Mouse (Mus musculus) heart, embryonic 13.5 days (tissue): ENCODE data around the gene Mmp10. TPM values are rescaled to one million over a fixed set of nuclear protein-coding genes. Genes with fewer than 3 reads are reported as not detected.

Source experiments
- ATAC-seq: fragments of 200-750 bp; cut with Nextera tagmentation; 2 replicates; pipeline ENCODE4 v1.8.0; 2017; ENCODE audit warnings: moderate TSS enrichment; ENCODE audit not compliant: insufficient number of reproducible peaks, low FRiP score, low TSS enrichment; ENCODE audit errors: extremely low read depth
- H3K27ac ChIP-seq: fragments of 300-500 bp; sonication (generic); replicated peaks from 2 replicates; pipeline ENCODE4 v1.5.1; 2015; ENCODE audit warnings: moderate library complexity, mild to moderate bottlenecking, inconsistent platforms
- H3K27me3 ChIP-seq: fragments of 300-500 bp; sonication (generic); replicated peaks from 2 replicates; pipeline ENCODE4 v1.6.1; 2015; ENCODE audit warnings: mild to moderate bottlenecking, inconsistent platforms
- H3K36me3 ChIP-seq: fragments of 300-500 bp; sonication (generic); 2 replicates; pipeline ENCODE4 v1.6.1; 2015; ENCODE audit warnings: mild to moderate bottlenecking, inconsistent platforms
- H3K4me1 ChIP-seq: fragments of 300-500 bp; sonication (generic); 2 replicates; pipeline ENCODE4 v1.6.1; 2015; ENCODE audit warnings: inconsistent platforms
- H3K4me2 ChIP-seq: fragments of 300-500 bp; sonication (generic); 2 replicates; pipeline ENCODE4 v1.6.1; 2015; ENCODE audit warnings: inconsistent platforms, mild to moderate bottlenecking, moderate library complexity
- H3K4me3 ChIP-seq: fragments of 300-500 bp; sonication (generic); 2 replicates; pipeline ENCODE4 v1.5.1; 2015; ENCODE audit warnings: moderate library complexity, mild to moderate bottlenecking, inconsistent platforms
- H3K9ac ChIP-seq: fragments of 300-500 bp; sonication (generic); 2 replicates; pipeline ENCODE4 v1.6.1; 2015; ENCODE audit warnings: inconsistent platforms, mild to moderate bottlenecking, moderate library complexity
- H3K9me3 ChIP-seq: fragments of 300-500 bp; sonication (generic); 2 replicates; pipeline ENCODE4 v1.6.1; 2016; ENCODE audit warnings: inconsistent platforms
- WGBS: fragments of 180-500 bp; shearing (Covaris S2); methylation state at CpG from one replicate; pipeline ENCODE4 v1.1.7; 2015; ENCODE audit warnings: mixed read lengths; 5-methylcytosine and 5-hydroxymethylcytosine counted together
- polyA plus RNA-seq: library from polyadenylated mRNA; unstranded; fragments of >200 nt; fragmentation: Nextera tagmentation; extraction: Ambion mirVana; gene quantifications from 2 replicates; pipeline ENCODE4 v1.2.1, GENCODE M21; 2015

Gene Mmp10
- polyA plus RNA-seq = not detected in 2 replicates

DNA sequence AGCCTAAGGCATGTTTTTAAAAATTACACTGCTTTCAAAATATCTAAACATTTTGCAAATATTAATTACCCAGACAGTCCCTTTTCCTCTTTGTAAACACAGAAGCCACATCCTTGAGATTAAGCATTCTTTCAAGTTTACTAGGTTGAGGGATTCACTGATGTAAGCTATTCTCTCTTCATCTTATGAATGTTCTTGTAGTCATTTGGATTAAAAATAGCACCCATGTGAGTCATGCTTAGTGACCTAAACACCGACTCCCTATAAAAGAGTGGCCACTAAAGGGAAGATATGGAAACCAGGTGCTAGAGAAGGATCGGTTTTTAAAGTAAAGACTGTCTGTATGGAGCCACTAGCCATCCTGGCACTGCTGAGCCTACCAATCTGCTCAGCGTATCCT is at the start of gene Mmp10:
Mmp10 (plus strand) TSS at position 302 of the 400 bp plus-strand sequence.
- WGBS = 72% methylated on average over 3 of the region's 3 CpGs
- no peaks in the 10 kb centered on the region for H3K9me3 ChIP-seq
- no peaks in the 10 kb centered on the region for H3K36me3 ChIP-seq
- H3K4me1 ChIP-seq = no peaks in the 10 kb centered on the region
- H3K4me2 ChIP-seq = no peak within 1 kb of the TSS
- no peaks in the 10 kb centered on the region for H3K27me3 ChIP-seq
- ATAC-seq = no peak
- H3K27ac ChIP-seq = no peak within 1 kb of the TSS
- no peak within 1 kb of the TSS for H3K9ac ChIP-seq
- no peak within 1 kb of the TSS for H3K4me3 ChIP-seq

DNA sequence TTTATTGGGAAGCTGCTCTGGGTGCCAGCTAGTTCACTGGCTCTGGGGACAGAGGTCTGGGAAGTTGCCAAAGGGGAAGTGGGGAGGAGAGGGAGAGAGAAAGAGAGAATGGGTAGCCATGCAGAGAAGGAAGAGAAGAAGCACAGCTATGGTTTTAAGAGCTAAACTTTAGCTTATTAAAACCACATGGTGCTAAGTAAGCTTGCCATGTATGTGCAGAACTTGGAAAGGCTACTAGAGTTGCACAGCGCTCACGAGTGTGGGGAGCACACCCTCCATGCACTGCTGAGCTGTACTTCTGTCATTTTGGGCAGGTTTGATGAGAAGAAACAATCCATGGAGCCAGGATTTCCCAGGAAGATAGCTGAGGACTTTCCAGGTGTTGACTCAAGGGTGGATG is 48.9 kb upstream of the Mmp10 start:
- Histone ChIP-seq H3K27me3 (no peaks in the 10 kb centered on the region), H3K4me2 (no peak overlapping the region), H3K9me3 (no peaks in the 10 kb centered on the region), H3K4me3 (no peak overlapping the region), H3K27ac (no peak overlapping the region), H3K4me1 (peaks cover 4% of the 10 kb centered on the region; the same call in 1 of the 2 replicates), H3K9ac (no peak overlapping the region), H3K36me3 (no peaks in the 10 kb centered on the region)
- no peak for ATAC-seq
- WGBS = 71% methylated on average over 2 of the region's 2 CpGs

DNA sequence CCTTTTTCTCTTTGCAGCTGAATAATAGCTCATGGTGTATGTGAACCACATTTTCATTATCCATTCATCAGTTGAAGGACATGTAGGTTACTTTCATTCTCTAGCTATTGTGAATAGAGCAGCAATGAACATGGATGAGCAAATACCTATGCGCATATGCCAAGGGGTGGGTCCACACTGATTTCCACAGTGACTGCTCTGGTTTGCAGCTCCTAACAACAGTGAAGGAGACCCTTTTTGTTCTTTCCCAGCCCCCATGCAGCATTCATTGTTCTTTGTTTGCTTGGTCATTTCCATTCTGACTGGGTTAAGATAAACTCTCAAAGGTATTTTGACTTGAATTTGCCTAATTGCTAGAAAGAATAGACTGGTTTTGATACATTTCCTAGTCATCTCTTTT is 31.9 kb upstream of the Mmp10 start:
- no peak for ATAC-seq
- Histone ChIP-seq H3K9me3 (no peaks in the 10 kb centered on the region), H3K36me3 (no peaks in the 10 kb centered on the region), H3K4me3 (no peak overlapping the region), H3K9ac (no peak overlapping the region), H3K27me3 (no peaks in the 10 kb centered on the region), H3K4me1 (no peaks in the 10 kb centered on the region), H3K27ac (no peak overlapping the region), H3K4me2 (no peak overlapping the region)
- WGBS = 92% methylated on average over 1 of the region's 1 CpGs

DNA sequence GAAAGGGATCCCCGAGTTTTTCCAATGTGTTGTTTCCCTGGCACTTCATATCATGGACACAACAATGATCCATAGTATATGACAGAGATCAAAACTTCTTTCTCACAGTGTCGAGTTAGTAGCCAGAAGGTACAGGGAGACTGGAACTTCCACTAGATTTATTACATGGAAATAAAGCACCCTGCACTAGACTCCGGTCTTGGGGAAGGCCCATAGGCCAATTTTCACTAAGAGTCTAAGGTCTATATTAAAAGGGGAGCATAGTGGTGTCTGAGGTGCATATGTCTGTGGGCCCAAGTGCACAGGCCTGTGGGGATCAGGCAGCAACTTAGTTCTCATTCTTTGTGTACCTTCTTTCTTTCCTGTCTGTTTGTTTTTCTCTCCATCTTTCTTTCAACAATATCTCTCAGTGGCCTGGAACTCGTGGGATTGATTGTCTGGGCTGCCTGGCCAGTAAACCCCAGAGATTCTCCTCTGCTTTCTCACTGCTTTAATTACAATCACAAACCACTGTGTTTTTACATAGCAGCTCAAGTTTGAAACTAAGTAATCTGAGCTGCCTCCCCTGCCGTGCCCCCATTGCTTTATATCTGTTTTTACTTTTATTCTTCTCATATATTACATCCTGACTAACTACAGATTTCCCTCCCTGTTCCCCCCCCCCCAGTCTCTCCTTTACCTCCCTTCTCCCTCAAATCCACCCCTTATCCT is 18.3 kb upstream of the Mmp10 start:
- Histone ChIP-seq H3K4me1 (no peaks in the 10 kb centered on the region), H3K9me3 (no peaks in the 10 kb centered on the region), H3K36me3 (no peaks in the 10 kb centered on the region), H3K4me3 (no peak overlapping the region), H3K9ac (no peak overlapping the region), H3K4me2 (no peak overlapping the region), H3K27ac (no peak overlapping the region), H3K27me3 (no peaks in the 10 kb centered on the region)
- 66% methylated on average over 5 of the region's 5 CpGs for WGBS
- no peak for ATAC-seq

DNA sequence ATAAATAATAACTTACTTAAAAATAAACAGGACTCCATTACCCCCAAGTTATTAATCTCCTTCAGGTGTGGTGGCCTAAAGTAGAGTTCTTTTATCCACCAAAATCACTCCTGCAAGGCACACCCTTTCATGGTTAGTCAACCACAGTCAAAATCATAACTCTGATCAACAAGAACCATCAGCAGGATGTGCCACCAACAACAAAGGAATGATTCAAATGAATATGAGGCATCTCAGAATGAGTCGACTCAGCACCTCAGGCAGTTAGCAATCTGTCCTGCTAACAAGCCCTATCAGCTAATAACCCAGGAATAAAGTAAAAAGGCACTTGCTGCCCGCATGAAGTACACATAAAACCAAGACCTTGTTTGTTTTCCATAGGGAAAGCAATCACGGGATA is 1.0 kb upstream of the Mmp10 start:
- Histone ChIP-seq H3K4me3 (no peak overlapping the region), H3K27me3 (no peaks in the 10 kb centered on the region), H3K4me2 (no peak overlapping the region), H3K9me3 (no peaks in the 10 kb centered on the region), H3K27ac (no peak overlapping the region), H3K36me3 (no peaks in the 10 kb centered on the region), H3K9ac (no peak overlapping the region), H3K4me1 (no peaks in the 10 kb centered on the region)
- no peak for ATAC-seq
- 72% methylated on average over 3 of the region's 3 CpGs for WGBS

GRCm38 (mm10) chr9:7507321-7507876 is 5.2 kb downstream of the Mmp10 start:
- no peaks in the 10 kb centered on the region for H3K27me3 ChIP-seq
- no peak overlapping the region for H3K27ac ChIP-seq
- H3K9me3 ChIP-seq = no peaks in the 10 kb centered on the region
- H3K36me3 ChIP-seq = no peaks in the 10 kb centered on the region
- no peak for ATAC-seq
- no peaks in the 10 kb centered on the region for H3K4me1 ChIP-seq
- H3K9ac ChIP-seq = no peak overlapping the region
- WGBS = 66% methylated on average over 7 of the region's 7 CpGs
- no peak overlapping the region for H3K4me3 ChIP-seq
- H3K4me2 ChIP-seq = no peak overlapping the region

- no peak for ATAC-seq
- WGBS = 80% methylated on average over 10 of the region's 10 CpGs
- no peak overlapping the region for H3K4me2 ChIP-seq
These were observed 7.6 kb downstream of the Mmp10 start for GRCm38 (mm10) chr9:7509619-7510233.

GRCm38 (mm10) chr9:7517944-7518571 is 15.9 kb downstream of the Mmp10 start:
- whole genome bisulfite sequencing = 70% methylated on average over 4 of the region's 4 CpGs
- H3K4me1 ChIP-seq = no peaks in the 10 kb centered on the region
- no peaks in the 10 kb centered on the region for H3K9me3 ChIP-seq
- no peak overlapping the region for H3K27ac ChIP-seq
- H3K4me2 ChIP-seq = no peak overlapping the region
- no peaks in the 10 kb centered on the region for H3K36me3 ChIP-seq
- no peak overlapping the region for H3K9ac ChIP-seq
- ATAC-seq = no peak
- no peaks in the 10 kb centered on the region for H3K27me3 ChIP-seq
- H3K4me3 ChIP-seq = no peak overlapping the region

More at GRCm38 (mm10) chr9:7509619-7510233, 7.6 kb downstream of the Mmp10 start:
- Histone ChIP-seq H3K4me1 (no peaks in the 10 kb centered on the region), H3K4me3 (no peak overlapping the region), H3K36me3 (no peaks in the 10 kb centered on the region), H3K27me3 (no peaks in the 10 kb centered on the region), H3K27ac (no peak overlapping the region), H3K9ac (no peak overlapping the region), H3K9me3 (no peaks in the 10 kb centered on the region)

- no peak overlapping the region for H3K27ac ChIP-seq
- H3K9ac ChIP-seq = no peak overlapping the region
- no peaks in the 10 kb centered on the region for H3K36me3 ChIP-seq
- H3K4me2 ChIP-seq = no peak overlapping the region
- H3K4me1 ChIP-seq = no peaks in the 10 kb centered on the region
- WGBS = 62% methylated on average over 4 of the region's 4 CpGs
- H3K4me3 ChIP-seq = no peak overlapping the region
- ATAC-seq = no peak
- no peaks in the 10 kb centered on the region for H3K27me3 ChIP-seq
- no peaks in the 10 kb centered on the region for H3K9me3 ChIP-seq
These were observed 24.2 kb downstream of the Mmp10 start for GRCm38 (mm10) chr9:7526255-7526940.

DNA sequence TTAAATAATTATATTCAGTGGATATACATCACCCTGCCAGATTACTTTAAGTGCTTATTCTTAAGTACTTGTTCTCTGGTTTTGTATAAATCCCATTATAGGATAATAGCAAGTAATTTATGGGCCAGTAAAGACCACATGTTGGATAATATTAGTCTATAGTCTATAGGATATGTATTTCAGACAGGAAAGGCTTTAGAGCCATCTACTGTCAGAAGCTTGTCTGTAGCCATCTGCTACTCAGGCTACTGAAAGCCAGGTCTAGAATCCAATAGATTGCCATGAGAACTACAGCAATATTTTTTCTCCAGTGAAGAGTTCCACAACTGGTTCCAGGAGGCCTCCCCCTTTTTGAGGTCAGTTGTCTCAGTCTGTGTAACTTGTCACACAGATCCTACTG is 40.6 kb downstream of the Mmp10 start:
- H3K4me1 ChIP-seq = peaks cover 5% of the 10 kb centered on the region; the same call in 1 of the 2 replicates
- H3K36me3 ChIP-seq = no peaks in the 10 kb centered on the region
- H3K27me3 ChIP-seq = no peaks in the 10 kb centered on the region
- H3K9me3 ChIP-seq = no peaks in the 10 kb centered on the region
- H3K27ac ChIP-seq = no peak overlapping the region
- ATAC-seq = no peak
- H3K4me3 ChIP-seq = no peak overlapping the region
- H3K4me2 ChIP-seq = no peak overlapping the region
- H3K9ac ChIP-seq = no peak overlapping the region

GRCm38 (mm10) chr9:7544923-7545457 is 42.8 kb downstream of the Mmp10 start:
- no peak for ATAC-seq
- H3K27me3 ChIP-seq = no peaks in the 10 kb centered on the region
- WGBS = 42% methylated on average over 1 of the region's 1 CpGs
- H3K4me1 ChIP-seq = peaks cover 5% of the 10 kb centered on the region; the same call in 1 of the 2 replicates
- no peaks in the 10 kb centered on the region for H3K9me3 ChIP-seq
- H3K4me2 ChIP-seq = no peak overlapping the region
- no peaks in the 10 kb centered on the region for H3K36me3 ChIP-seq
- H3K4me3 ChIP-seq = no peak overlapping the region
- peak overlapping the region; percentile 29; the same call in 1 of the 2 replicates for H3K27ac ChIP-seq
- H3K9ac ChIP-seq = no peak overlapping the region
